Mouse (Mus musculus): ENCODE measurements around the gene Olfr3. TPM values are rescaled to one million over a fixed set of nuclear protein-coding genes. Genes with fewer than 3 reads are reported as not detected.

Gene Olfr3
- polyA plus RNA-seq (2015; fragmentation: Nextera tagmentation; extraction: Ambion mirVana): not detected in 2 replicates

DNA sequence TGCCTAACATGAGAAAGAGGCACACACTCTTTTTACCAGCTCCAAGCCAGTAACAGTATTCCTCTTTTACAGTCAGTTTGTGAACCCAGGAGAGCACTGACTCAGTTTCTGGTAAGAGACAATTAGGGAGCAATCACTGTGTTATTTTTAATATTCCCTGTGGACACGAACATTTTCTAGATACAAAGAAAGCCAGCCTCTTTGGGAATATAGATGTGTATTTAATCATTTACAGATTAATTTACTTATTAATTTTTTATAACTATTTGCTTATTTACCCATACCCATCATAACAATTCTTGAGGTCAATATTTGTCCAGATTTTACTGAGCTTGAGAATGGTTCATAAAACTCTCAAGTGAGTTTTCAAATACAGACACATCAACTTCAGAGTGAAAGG, at the start of gene Olfr3:
TSS of gene Olfr3 (minus strand) at position 101 of the 400 bp plus-strand sequence.

GRCm38 (mm10) chr2:36862560-36862959, 45.7 kb upstream of the Olfr3 start, which contains the start of gene Olfr351:
Olfr351 (minus strand) TSS chr2:36862660.

DNA sequence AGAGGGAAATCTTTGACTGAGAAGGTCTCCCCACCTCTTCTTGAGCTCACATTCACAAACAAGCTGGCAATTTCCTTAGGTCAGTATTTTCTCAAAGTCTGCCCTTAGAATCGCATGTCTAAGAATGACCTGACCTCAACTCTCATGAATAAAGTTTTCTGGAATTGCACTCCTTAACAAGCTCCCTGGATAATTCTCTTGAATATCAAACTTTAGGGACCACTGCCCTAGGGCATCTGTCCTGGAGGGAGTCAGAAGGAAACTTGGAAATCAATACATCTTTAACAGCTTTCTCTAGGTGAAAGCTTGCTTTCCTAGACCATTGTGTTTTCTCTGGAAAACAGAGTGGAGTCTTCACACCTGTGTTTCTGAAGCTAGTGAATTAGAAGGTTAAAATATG, 29.2 kb upstream of the Olfr3 start, which contains the start of gene Olfr350:
TSS of gene Olfr350 (plus strand) at position 301 of the 400 bp plus-strand sequence.

DNA sequence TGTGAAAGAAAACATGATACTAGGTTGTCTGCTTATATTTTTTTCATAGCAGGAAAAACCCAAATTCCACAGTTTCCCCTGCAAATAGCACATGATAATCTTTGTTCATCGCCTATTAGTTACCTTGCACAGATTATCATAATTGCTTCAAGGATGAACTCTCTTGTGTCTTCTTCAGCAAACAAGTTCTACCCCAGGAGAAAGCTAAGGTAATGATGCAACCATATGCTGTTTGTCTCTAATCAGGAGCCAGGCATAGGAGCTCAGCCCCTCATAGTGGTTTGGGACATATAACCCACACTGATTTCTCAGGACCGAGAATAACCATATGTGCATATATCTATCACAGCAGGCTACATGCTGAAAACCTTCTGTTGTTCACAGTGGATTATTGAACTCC, 26.6 kb downstream of the Olfr3 start, which contains the start of gene Olfr50:
TSS of gene Olfr50 (plus strand) at position 301 of the 400 bp plus-strand sequence.

DNA sequence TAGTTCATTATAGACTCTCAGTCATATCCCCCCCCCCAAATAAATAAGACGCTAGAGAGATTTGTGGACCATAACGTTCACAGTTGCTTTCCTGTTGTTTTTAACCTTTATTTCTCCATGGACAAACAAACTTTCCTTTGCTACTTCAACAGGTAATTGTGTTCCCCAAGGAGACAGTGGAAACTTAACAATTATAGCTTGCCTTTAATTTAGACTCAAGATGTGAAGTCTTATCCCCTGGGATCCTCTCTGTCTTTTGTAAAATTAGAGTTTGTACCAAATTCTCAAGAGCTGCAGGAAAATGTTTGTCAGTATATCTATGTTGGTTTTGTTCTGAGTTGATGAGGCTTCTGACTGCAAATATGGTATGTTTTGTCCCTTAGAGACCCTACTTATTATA, 32.9 kb downstream of the Olfr3 start, which contains the start of gene Olfr348:
TSS of gene Olfr348 (plus strand) at position 301 of the 400 bp plus-strand sequence.

Other genes starting within 250 kb of the Olfr3 start
- not detected in 2 replicates for gene Olfr345, start 177.0 kb downstream of the Olfr3 start, polyA plus RNA-seq (2015; fragmentation: Nextera tagmentation; extraction: Ambion mirVana)
- gene Olfr346, start 131.2 kb downstream of the Olfr3 start, polyA plus RNA-seq (2015; fragmentation: Nextera tagmentation; extraction: Ambion mirVana): not detected in 2 replicates
- not detected in 2 replicates for gene Olfr347, start 85.1 kb downstream of the Olfr3 start, polyA plus RNA-seq (2015; fragmentation: Nextera tagmentation; extraction: Ambion mirVana)
- gene Olfr348, start 32.8 kb downstream of the Olfr3 start, polyA plus RNA-seq (2015; fragmentation: Nextera tagmentation; extraction: Ambion mirVana): not detected in 2 replicates
- gene Olfr50, start 26.5 kb downstream of the Olfr3 start, polyA plus RNA-seq (2015; fragmentation: Nextera tagmentation; extraction: Ambion mirVana): not detected in 2 replicates
- gene Olfr350, start 29.3 kb upstream of the Olfr3 start, polyA plus RNA-seq (2015; fragmentation: Nextera tagmentation; extraction: Ambion mirVana): not detected in 2 replicates
- gene Olfr351, start 45.6 kb upstream of the Olfr3 start, polyA plus RNA-seq (2015; fragmentation: Nextera tagmentation; extraction: Ambion mirVana): not detected in 2 replicates
- gene Olfr352, start 51.4 kb upstream of the Olfr3 start, polyA plus RNA-seq (2015; fragmentation: Nextera tagmentation; extraction: Ambion mirVana): not detected in 2 replicates
- not detected in 2 replicates for gene Olfr353, start 75.9 kb upstream of the Olfr3 start, polyA plus RNA-seq (2015; fragmentation: Nextera tagmentation; extraction: Ambion mirVana)
- gene Olfr354, start 88.6 kb upstream of the Olfr3 start, polyA plus RNA-seq (2015; fragmentation: Nextera tagmentation; extraction: Ambion mirVana): not detected in 2 replicates
- not detected in 2 replicates for gene Olfr355, start 111.9 kb upstream of the Olfr3 start, polyA plus RNA-seq (2015; fragmentation: Nextera tagmentation; extraction: Ambion mirVana)
- not detected in 2 replicates for gene Olfr356, start 120.1 kb upstream of the Olfr3 start, polyA plus RNA-seq (2015; fragmentation: Nextera tagmentation; extraction: Ambion mirVana)
- not detected in 2 replicates for gene Olfr357, start 176.8 kb upstream of the Olfr3 start, polyA plus RNA-seq (2015; fragmentation: Nextera tagmentation; extraction: Ambion mirVana)
- not detected in 2 replicates for gene Olfr358, start 192.3 kb upstream of the Olfr3 start, polyA plus RNA-seq (2015; fragmentation: Nextera tagmentation; extraction: Ambion mirVana)
- not detected in 2 replicates for gene Olfr360, start 248.7 kb upstream of the Olfr3 start, polyA plus RNA-seq (2015; fragmentation: Nextera tagmentation; extraction: Ambion mirVana)